Mouse (Mus musculus): ENCODE measurements around the gene Gzmn. TPM values are rescaled to one million over a fixed set of nuclear protein-coding genes. Genes with fewer than 3 reads are reported as not detected.
"Not testable (repeated sequence)": the region's sequence is repeated elsewhere in the genome, so short reads cannot be mapped to it uniquely, and the experiment has no call there.

The Gzmn gene
- polyA plus RNA-seq (2014; fragmentation: Nextera tagmentation; extraction: Ambion mirVana), result not detected in 2 replicates

DNA sequence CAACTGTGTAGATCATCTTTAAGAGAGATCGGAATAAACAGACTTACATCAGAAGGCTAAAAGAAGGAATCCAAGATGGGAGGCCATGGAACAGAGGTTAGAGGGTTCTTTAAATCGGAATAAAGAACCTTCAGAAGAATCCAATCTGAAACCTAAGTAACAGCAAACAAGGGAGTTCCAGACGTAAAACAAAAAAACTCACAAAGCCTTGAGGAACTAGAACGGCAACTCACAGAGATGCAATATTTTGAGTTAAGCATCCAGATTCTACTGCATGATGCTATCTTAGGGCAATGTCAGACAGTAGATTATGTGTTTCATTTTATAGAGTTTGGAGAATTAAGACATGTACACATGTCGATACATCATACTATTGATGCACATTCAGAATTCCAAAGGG, at the start of gene Gzmn:
Gzmn (minus strand) TSS at position 101 of the 400 bp plus-strand sequence.
- no peaks in the 10 kb centered on the region for H3K36me3 ChIP-seq (ENCODE audit: control insufficient read depth, insufficient read depth, low read length)
- H3K27me3 ChIP-seq (replicated peaks; ENCODE audit: control insufficient read depth, insufficient read depth, low read length), result no peaks in the 10 kb centered on the region
- H3K4me3 ChIP-seq (ENCODE audit: low read depth, low read length), result no peak within 1 kb of the TSS
- WGBS, result 90% methylated on average over 5 of the region's 5 CpGs
- no peak within 1 kb of the TSS for H3K4me2 ChIP-seq (ENCODE audit: low read length)
- H3K9ac ChIP-seq (ENCODE audit: low read length), result no peak within 1 kb of the TSS
- ATAC-seq (no peak), DNase-seq (ENCODE audit: low spot score) (no peak)
- H3K27ac ChIP-seq (ENCODE audit: low read depth, low read length), result no peak within 1 kb of the TSS
- no peaks in the 10 kb centered on the region for H3K9me3 ChIP-seq (replicated peaks; ENCODE audit: control insufficient read depth, low read length)
- H3K4me1 ChIP-seq (ENCODE audit: control insufficient read depth, insufficient read depth, low read length), result no peaks in the 10 kb centered on the region

DNA sequence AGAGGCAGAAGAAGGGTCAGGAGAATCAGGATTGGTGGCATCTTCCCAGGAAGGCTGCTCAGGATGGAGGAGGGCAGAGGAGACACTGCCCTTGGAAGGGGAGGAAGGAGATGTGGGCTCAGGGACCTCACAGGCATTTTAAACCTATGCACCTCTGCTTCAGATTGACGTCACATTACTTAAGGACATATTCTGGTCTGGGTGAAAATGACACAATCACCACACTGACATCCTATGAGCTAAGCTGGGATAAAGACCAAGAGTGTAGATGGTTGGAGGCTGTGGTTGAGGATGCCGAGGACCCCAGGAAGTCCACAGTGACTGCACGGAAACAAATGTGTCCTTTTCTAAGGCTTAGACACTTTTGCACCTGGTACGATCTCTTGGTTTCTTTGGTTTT, 36.9 kb upstream of the Gzmn start, which contains the start of gene Gzmf:
Gzmf (minus strand) TSS at position 101 of the 400 bp plus-strand sequence.
- Histone ChIP-seq H3K36me3 (ENCODE audit: control insufficient read depth, insufficient read depth, low read length) (no peaks in the 10 kb centered on the region), H3K4me3 (ENCODE audit: low read depth, low read length) (no peak within 1 kb of the TSS), H3K4me1 (ENCODE audit: control insufficient read depth, insufficient read depth, low read length) (no peaks in the 10 kb centered on the region), H3K27ac (ENCODE audit: low read depth, low read length) (no peak within 1 kb of the TSS), H3K4me2 (ENCODE audit: low read length) (no peak within 1 kb of the TSS), H3K27me3 (replicated peaks; ENCODE audit: control insufficient read depth, insufficient read depth, low read length) (no peaks in the 10 kb centered on the region), H3K9me3 (replicated peaks; ENCODE audit: control insufficient read depth, low read length) (no peaks in the 10 kb centered on the region), H3K9ac (ENCODE audit: low read length) (no peak within 1 kb of the TSS)
- no peak for ATAC-seq
- no peak for DNase-seq (ENCODE audit: low spot score)
- WGBS, result 85% methylated on average over 4 of the region's 4 CpGs

DNA sequence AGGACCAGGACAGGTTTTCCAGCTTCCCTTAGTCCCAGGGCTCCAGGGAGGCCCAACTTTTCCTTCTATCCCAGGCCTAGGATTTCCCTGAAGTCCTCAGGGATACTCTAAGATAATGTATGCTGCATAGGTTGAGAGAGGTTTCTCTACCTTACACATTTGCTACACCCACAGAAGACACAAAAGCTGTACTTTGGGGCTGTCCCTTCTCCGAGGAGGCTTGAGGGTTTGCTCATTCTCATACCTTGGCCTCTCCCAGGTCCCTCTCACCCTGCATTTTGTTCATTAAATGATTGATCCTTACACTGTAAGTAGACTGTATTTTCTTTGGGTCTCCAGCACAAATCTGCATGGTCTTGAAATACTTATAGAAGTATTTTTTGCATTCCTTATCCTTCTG, 31.2 kb upstream of the Gzmn start:
- no peaks in the 10 kb centered on the region for H3K36me3 ChIP-seq (ENCODE audit: control insufficient read depth, insufficient read depth, low read length)
- ATAC-seq (no peak), DNase-seq (ENCODE audit: low spot score) (no peak)
- no peaks in the 10 kb centered on the region for H3K27me3 ChIP-seq (replicated peaks; ENCODE audit: control insufficient read depth, insufficient read depth, low read length)
- H3K4me2 ChIP-seq (ENCODE audit: low read length), result no peak overlapping the region
- H3K9me3 ChIP-seq (replicated peaks; ENCODE audit: control insufficient read depth, low read length), result no peaks in the 10 kb centered on the region
- H3K9ac ChIP-seq (ENCODE audit: low read length), result no peak overlapping the region
- H3K27ac ChIP-seq (ENCODE audit: low read depth, low read length), result no peak overlapping the region
- H3K4me1 ChIP-seq (ENCODE audit: control insufficient read depth, insufficient read depth, low read length), result no peaks in the 10 kb centered on the region
- 81% methylated on average over 1 of the region's 1 CpGs for WGBS
- no peak overlapping the region for H3K4me3 ChIP-seq (ENCODE audit: low read depth, low read length)

GRCm38 (mm10) chr14:56205021-56205420, 30.6 kb upstream of the Gzmn start:
- ATAC-seq, result not testable (repeated sequence)

GRCm38 (mm10) chr14:56203975-56204374, 29.6 kb upstream of the Gzmn start:
- Histone ChIP-seq H3K36me3 (ENCODE audit: control insufficient read depth, insufficient read depth, low read length) (no peaks in the 10 kb centered on the region), H3K9me3 (replicated peaks; ENCODE audit: control insufficient read depth, low read length) (no peaks in the 10 kb centered on the region), H3K4me1 (ENCODE audit: control insufficient read depth, insufficient read depth, low read length) (no peaks in the 10 kb centered on the region), H3K4me2 (ENCODE audit: low read length) (no peak overlapping the region), H3K27me3 (replicated peaks; ENCODE audit: control insufficient read depth, insufficient read depth, low read length) (no peaks in the 10 kb centered on the region), H3K4me3 (ENCODE audit: low read depth, low read length) (no peak overlapping the region), H3K9ac (ENCODE audit: low read length) (no peak overlapping the region), H3K27ac (ENCODE audit: low read depth, low read length) (no peak overlapping the region)
- DNase-seq (ENCODE audit: low spot score) (peak; percentile 58), ATAC-seq (no peak; the same call in 1 of the 2 replicates)
- 8% methylated on average over 2 of the region's 2 CpGs for WGBS

More at GRCm38 (mm10) chr14:56205021-56205420, 30.6 kb upstream of the Gzmn start:
- H3K27me3 ChIP-seq (replicated peaks; ENCODE audit: control insufficient read depth, insufficient read depth, low read length); H3K4me1 ChIP-seq (ENCODE audit: control insufficient read depth, insufficient read depth, low read length); H3K9ac ChIP-seq (ENCODE audit: low read length); H3K4me3 ChIP-seq (ENCODE audit: low read depth, low read length); H3K4me2 ChIP-seq (ENCODE audit: low read length); H3K36me3 ChIP-seq (ENCODE audit: control insufficient read depth, insufficient read depth, low read length); H3K9me3 ChIP-seq (replicated peaks; ENCODE audit: control insufficient read depth, low read length); H3K27ac ChIP-seq (ENCODE audit: low read depth, low read length): not testable (repeated sequence)
- 52% methylated on average over 5 of the region's 5 CpGs for WGBS
- DNase-seq (ENCODE audit: low spot score), result peak; percentile 41

DNA sequence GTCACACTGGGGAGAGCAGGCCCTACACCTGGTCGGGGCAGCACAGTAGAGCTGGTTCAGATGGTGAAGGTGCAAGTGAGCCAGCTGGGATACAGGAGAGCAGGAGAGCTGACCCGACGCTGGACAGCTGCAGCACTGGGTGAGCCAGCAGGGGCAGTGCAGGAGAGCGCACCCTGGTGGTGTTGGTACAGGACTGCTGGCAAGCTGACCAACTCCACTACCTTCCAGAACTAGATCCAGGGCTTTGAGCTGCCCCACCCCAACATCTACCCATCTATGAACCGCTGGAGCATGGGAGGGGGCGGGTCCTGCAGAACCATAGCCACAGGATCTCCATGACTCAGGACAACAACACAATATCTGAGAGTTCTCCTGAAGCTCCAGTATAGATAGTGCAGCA, 12.5 kb upstream of the Gzmn start:
- Histone ChIP-seq H3K36me3 (ENCODE audit: control insufficient read depth, insufficient read depth, low read length) (no peaks in the 10 kb centered on the region), H3K4me2 (ENCODE audit: low read length) (no peak overlapping the region), H3K27me3 (replicated peaks; ENCODE audit: control insufficient read depth, insufficient read depth, low read length) (no peaks in the 10 kb centered on the region), H3K4me3 (ENCODE audit: low read depth, low read length) (no peak overlapping the region), H3K9ac (ENCODE audit: low read length) (no peak overlapping the region), H3K4me1 (ENCODE audit: control insufficient read depth, insufficient read depth, low read length) (no peaks in the 10 kb centered on the region), H3K27ac (ENCODE audit: low read depth, low read length) (no peak overlapping the region), H3K9me3 (replicated peaks; ENCODE audit: control insufficient read depth, low read length) (no peaks in the 10 kb centered on the region)
- DNase-seq (ENCODE audit: low spot score) (no peak), ATAC-seq (no peak)
- WGBS, result 68% methylated on average over 6 of the region's 6 CpGs

- Histone ChIP-seq H3K9ac (ENCODE audit: low read length) (no peak overlapping the region), H3K4me3 (ENCODE audit: low read depth, low read length) (no peak overlapping the region), H3K4me1 (ENCODE audit: control insufficient read depth, insufficient read depth, low read length) (no peaks in the 10 kb centered on the region), H3K27ac (ENCODE audit: low read depth, low read length) (no peak overlapping the region), H3K4me2 (ENCODE audit: low read length) (no peak overlapping the region), H3K36me3 (ENCODE audit: control insufficient read depth, insufficient read depth, low read length) (no peaks in the 10 kb centered on the region), H3K9me3 (replicated peaks; ENCODE audit: control insufficient read depth, low read length) (no peaks in the 10 kb centered on the region), H3K27me3 (replicated peaks; ENCODE audit: control insufficient read depth, insufficient read depth, low read length) (no peaks in the 10 kb centered on the region)
- DNase-seq (ENCODE audit: low spot score) (no peak), ATAC-seq (no peak)
- WGBS, result 84% methylated on average over 5 of the region's 5 CpGs
Measured at GRCm38 (mm10) chr14:56186521-56186920, 12.1 kb upstream of the Gzmn start.

DNA sequence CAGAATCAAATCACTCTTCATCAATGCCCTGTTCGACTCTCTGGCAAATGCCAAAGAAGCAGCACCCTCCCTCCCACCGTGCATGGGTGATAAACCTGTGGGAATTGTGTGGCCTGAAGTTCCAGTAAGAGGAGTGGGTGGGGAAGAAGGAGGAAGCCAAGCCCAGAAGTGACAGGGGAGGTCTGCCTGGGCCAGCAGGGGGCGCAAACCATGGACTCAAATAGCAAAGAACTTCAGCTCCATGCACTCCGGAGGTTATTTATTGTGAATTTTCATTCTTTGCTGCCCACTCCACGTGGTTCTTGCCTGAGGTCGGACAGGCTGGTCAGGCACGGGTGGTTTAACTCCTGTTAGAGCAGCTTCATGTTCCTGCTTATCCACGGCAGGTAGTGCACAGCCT, 3.3 kb upstream of the Gzmn start:
- 26% methylated on average over 8 of the region's 8 CpGs for WGBS
- not testable (repeated sequence) for ATAC-seq; H3K4me1 ChIP-seq (ENCODE audit: control insufficient read depth, insufficient read depth, low read length); H3K36me3 ChIP-seq (ENCODE audit: control insufficient read depth, insufficient read depth, low read length); H3K9ac ChIP-seq (ENCODE audit: low read length); H3K4me2 ChIP-seq (ENCODE audit: low read length); H3K27me3 ChIP-seq (replicated peaks; ENCODE audit: control insufficient read depth, insufficient read depth, low read length); H3K9me3 ChIP-seq (replicated peaks; ENCODE audit: control insufficient read depth, low read length); H3K27ac ChIP-seq (ENCODE audit: low read depth, low read length); H3K4me3 ChIP-seq (ENCODE audit: low read depth, low read length)
- peak; percentile 45 for DNase-seq (ENCODE audit: low spot score)

GRCm38 (mm10) chr14:56173396-56173795, 1.0 kb downstream of the Gzmn start:
- H3K4me3 ChIP-seq (ENCODE audit: low read depth, low read length), result no peak overlapping the region
- no peak for ATAC-seq
- no peaks in the 10 kb centered on the region for H3K36me3 ChIP-seq (ENCODE audit: control insufficient read depth, insufficient read depth, low read length)
- H3K9ac ChIP-seq (ENCODE audit: low read length), result no peak overlapping the region
- no peak overlapping the region for H3K4me2 ChIP-seq (ENCODE audit: low read length)
- H3K9me3 ChIP-seq (replicated peaks; ENCODE audit: control insufficient read depth, low read length), result no peaks in the 10 kb centered on the region
- H3K4me1 ChIP-seq (ENCODE audit: control insufficient read depth, insufficient read depth, low read length), result no peaks in the 10 kb centered on the region
- DNase-seq (ENCODE audit: low spot score), result no peak
- H3K27me3 ChIP-seq (replicated peaks; ENCODE audit: control insufficient read depth, insufficient read depth, low read length), result no peaks in the 10 kb centered on the region
- no peak overlapping the region for H3K27ac ChIP-seq (ENCODE audit: low read depth, low read length)
- WGBS, result 92% methylated on average over 6 of the region's 6 CpGs
